Mouse (Mus musculus) forebrain, embryonic 11.5 days (tissue): ENCODE data around the gene Fam171a2. TPM values are rescaled to one million over a fixed set of nuclear protein-coding genes. Genes with fewer than 3 reads are reported as not detected.

Experiments
- ATAC-seq: fragments of 200-750 bp; cut with Nextera tagmentation; replicated peaks from 2 replicates; pipeline ENCODE4 v1.8.0; 2017; ENCODE audit warnings: moderate TSS enrichment; ENCODE audit not compliant: low FRiP score
- DNase-seq: peaks from one replicate; pipeline ENCODE4 v3.0.0-alpha.2; 2017; ENCODE audit warnings: low spot score
- H3K27ac ChIP-seq: fragments of 300-500 bp; sonication (generic); 2 replicates; pipeline ENCODE4 v1.5.1; 2014; ENCODE audit warnings: low read depth, low read length
- H3K27me3 ChIP-seq: fragments of 300-500 bp; sonication (generic); 2 replicates; pipeline ENCODE4 v1.6.1; 2014; ENCODE audit warnings: mild to moderate bottlenecking, low read length, mixed read lengths; ENCODE audit not compliant: control insufficient read depth, insufficient read depth
- H3K36me3 ChIP-seq: fragments of 300-500 bp; sonication (generic); 2 replicates; pipeline ENCODE4 v1.6.1; 2014; ENCODE audit warnings: mild to moderate bottlenecking, low read length, moderate library complexity, mixed read lengths; ENCODE audit not compliant: control insufficient read depth, insufficient read depth
- H3K4me1 ChIP-seq: fragments of 300-500 bp; sonication (generic); replicated peaks from 2 replicates; pipeline ENCODE4 v1.6.1; 2014; ENCODE audit warnings: low read length, mixed read lengths; ENCODE audit not compliant: control insufficient read depth, insufficient read depth
- H3K4me2 ChIP-seq: fragments of 300-500 bp; sonication (generic); 2 replicates; pipeline ENCODE4 v1.6.1; 2014; ENCODE audit warnings: low read depth, mild to moderate bottlenecking, low read length, moderate library complexity, mixed read lengths; ENCODE audit not compliant: severe bottlenecking
- H3K4me3 ChIP-seq: fragments of 300-500 bp; sonication (generic); 2 replicates; pipeline ENCODE4 v1.5.1; 2014; ENCODE audit warnings: low read depth, low read length
- H3K9ac ChIP-seq: fragments of 300-500 bp; sonication (generic); 2 replicates; pipeline ENCODE4 v1.6.1; 2014; ENCODE audit warnings: low read length
- H3K9me3 ChIP-seq: fragments of 300-500 bp; sonication (generic); 2 replicates; pipeline ENCODE4 v1.6.1; 2016; ENCODE audit warnings: low read length, mixed read lengths; ENCODE audit not compliant: control insufficient read depth
- WGBS: fragments of 180-500 bp; shearing (Covaris S2); extraction: QIAGEN DNeasy Blood & Tissue Kit; methylation state at CpG from one replicate; pipeline ENCODE4 v1.1.7; 2014; 5-methylcytosine and 5-hydroxymethylcytosine counted together
- polyA plus RNA-seq: library from polyadenylated mRNA; unstranded; fragments of >200 nt; fragmentation: Nextera tagmentation; extraction: Ambion mirVana; gene quantifications from 2 replicates; pipeline ENCODE4 v1.2.1, GENCODE M21; 2014

Fam171a2 gene
- polyA plus RNA-seq, 1 experiment from 2014 or later: 11.2 TPM

DNA sequence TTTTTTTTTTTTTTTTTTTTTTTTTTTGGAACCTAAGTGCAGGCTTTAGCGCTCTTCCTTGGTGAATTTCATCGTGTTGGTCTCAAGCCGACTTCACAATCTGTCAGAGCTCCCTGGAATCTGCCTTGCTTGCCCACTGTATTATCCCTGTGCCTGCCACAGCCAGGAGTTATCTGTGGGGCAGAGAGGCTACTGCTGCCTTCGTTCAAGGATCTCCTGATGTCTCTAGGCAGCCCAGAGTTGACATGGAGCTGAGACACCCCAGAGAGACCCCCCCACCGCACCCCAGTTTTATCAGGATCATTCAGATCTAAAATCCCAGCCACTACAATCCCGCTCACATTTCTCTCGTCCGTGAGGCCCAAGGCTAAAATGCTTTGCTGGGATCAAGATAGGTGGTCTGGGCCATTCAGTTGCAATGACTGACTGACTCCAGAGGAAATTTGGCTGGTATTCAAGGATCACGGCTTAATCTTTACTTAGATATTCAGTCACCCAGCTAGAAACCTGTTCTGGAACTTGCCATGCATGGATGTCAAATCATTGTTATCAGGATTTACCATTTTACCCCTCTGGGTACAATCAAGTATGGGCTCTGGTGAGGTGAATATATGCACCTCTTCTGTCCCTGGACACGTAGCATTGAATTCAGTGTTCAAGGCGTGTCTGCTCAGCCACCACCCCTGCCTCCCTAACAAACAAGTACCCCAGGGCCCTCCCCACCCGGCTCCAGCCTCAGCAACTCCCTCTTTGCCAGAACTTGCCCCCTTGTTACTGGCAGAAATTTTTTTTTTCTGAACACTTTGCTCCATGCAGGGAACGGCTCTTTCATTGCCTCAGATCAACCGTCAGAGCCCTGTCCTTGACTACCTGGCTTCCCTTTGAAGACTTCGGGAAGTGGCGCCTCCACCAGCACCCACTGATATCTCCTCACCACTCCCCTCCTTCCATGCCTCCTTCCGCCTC, 1.8 kb upstream of the Fam171a2 start:
- H3K36me3 ChIP-seq: no peaks in the 10 kb centered on the region
- H3K9ac ChIP-seq: no peak overlapping the region
- H3K9me3 ChIP-seq: no peaks in the 10 kb centered on the region
- no peak for ATAC-seq
- no peak overlapping the region for H3K4me3 ChIP-seq
- H3K27ac ChIP-seq: no peak overlapping the region
- H3K4me2 ChIP-seq: no peak overlapping the region
- peaks cover 6% of the 10 kb centered on the region; the same call in 1 of the 2 replicates for H3K27me3 ChIP-seq
- WGBS: 42% methylated on average over 17 of the region's 17 CpGs
- DNase-seq: no peak
- peaks cover 25% of the 10 kb centered on the region for H3K4me1 ChIP-seq

DNA sequence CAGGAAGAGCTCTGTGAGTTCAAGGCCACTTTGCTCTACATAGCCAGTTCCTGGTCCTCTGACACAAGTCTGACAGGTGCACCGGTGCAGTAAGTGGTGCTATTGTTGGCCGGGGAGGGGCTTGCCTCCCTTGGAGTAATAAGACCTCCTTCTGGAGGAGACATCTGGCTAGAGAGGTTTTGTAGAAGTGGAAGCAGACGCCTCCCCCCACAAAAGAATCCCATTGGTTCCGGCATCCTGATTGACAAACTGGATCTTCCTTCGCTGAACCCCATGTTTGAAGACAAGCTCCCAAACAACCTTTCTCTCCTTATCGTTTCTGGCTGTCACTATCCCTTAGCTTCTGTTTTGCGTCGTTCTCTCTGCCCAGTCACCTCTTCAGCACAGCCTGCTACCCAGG, 845 bp upstream of the Fam171a2 start:
- WGBS: 13% methylated on average over 8 of the region's 8 CpGs
- DNase-seq (no peak), ATAC-seq (no peak)
- H3K9me3 ChIP-seq: no peaks in the 10 kb centered on the region
- 0 out of 2 replicates have a peak, but pooled peaks cover 2% of the 10 kb centered on the region for H3K36me3 ChIP-seq
- no peak overlapping the region; the same call in 1 of the 2 replicates for H3K4me2 ChIP-seq
- no peak overlapping the region for H3K4me3 ChIP-seq
- peaks cover 25% of the 10 kb centered on the region for H3K4me1 ChIP-seq
- peaks cover 6% of the 10 kb centered on the region; the same call in 1 of the 2 replicates for H3K27me3 ChIP-seq
- H3K9ac ChIP-seq: no peak overlapping the region
- H3K27ac ChIP-seq: no peak overlapping the region

DNA sequence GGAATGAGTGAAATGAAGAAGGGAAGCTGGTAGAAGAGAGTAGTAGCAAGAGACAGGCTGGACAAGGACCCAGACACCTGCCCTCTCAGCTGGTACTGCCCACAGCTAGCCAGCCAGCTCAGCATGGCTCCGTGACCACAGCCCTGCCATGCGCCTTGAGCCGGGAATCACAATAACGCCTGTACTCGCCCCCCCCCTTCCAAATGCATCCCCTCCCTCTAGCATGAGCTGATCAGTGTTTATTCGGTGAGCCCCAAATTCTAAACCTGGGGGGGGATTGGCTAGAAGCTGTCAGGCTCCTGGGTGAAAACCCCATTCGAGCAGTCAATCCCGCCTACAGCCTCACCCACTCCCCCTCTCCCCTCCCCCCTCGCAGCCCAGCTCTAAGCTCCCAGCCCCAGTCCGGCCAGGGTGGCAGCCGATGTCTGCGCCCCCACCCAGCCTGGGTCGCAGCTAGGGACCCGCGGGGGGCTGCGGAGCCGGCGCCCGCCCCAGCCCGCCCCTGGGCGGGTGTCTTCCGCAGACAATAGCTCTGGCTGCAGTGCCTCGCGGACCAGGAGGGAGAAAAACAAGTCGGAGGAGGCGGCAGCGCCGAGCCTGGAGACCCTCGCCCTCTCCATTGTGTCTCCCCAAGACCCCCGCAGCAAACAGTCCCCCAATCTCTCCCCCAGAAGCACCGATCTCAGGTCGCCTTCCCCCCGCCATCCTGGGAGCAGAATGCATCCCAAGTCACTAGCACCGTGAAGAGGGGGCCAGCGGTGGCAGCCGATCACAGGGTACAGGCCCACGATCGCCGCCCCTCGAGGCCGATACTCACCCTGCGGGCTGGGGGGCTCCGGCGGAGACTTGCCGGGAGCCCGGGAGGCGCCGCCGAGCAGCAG, 661 bp downstream of the Fam171a2 start:
- DNase-seq (peak; percentile 85), ATAC-seq (peak; percentile 71)
- Histone ChIP-seq H3K4me3 (peak overlapping the region; percentile 93), H3K36me3 (peaks cover 4% of the 10 kb centered on the region; the same call in 1 of the 2 replicates), H3K4me1 (peaks cover 25% of the 10 kb centered on the region), H3K27ac (peak overlapping the region; percentile 93), H3K4me2 (peak overlapping the region; percentile 79), H3K9ac (peak overlapping the region; percentile 96), H3K9me3 (no peaks in the 10 kb centered on the region), H3K27me3 (peaks cover 6% of the 10 kb centered on the region; the same call in 1 of the 2 replicates)
- WGBS: under 1% methylated on average over 43 of the region's 49 CpGs

DNA sequence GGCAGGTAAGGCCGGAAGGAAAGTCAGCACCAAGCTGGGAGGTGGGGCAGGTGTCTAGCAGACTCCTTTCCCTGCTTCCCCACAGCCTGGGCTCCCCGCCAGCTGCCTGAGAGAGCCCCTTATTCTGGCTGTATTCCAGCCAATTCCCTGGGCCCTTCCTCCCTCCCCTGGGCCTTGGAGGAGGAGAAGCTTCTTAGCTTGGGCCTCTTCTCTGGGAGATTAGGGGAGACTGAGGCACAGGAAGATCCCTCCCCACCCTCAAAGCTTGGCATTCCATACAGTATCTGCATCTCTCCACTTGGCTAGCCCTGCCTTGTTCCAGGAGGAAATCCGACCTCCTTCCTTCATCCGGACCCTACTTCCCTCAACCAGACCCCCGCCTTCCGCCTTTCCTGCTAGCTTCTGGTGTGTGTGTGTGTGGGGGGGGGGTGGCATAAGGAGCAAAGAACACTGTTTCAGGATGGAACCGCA, 1.6 kb downstream of the Fam171a2 start:
- Histone ChIP-seq H3K27me3 (peaks cover 6% of the 10 kb centered on the region; the same call in 1 of the 2 replicates), H3K4me1 (peaks cover 25% of the 10 kb centered on the region), H3K4me3 (peak overlapping the region; percentile 93), H3K4me2 (peak overlapping the region; percentile 79), H3K36me3 (peaks cover 4% of the 10 kb centered on the region; the same call in 1 of the 2 replicates), H3K9ac (peak overlapping the region; percentile 96), H3K9me3 (no peaks in the 10 kb centered on the region), H3K27ac (no peak overlapping the region)
- no peak for ATAC-seq
- no peak for DNase-seq
- WGBS: 16% methylated on average over 7 of the region's 7 CpGs

DNA sequence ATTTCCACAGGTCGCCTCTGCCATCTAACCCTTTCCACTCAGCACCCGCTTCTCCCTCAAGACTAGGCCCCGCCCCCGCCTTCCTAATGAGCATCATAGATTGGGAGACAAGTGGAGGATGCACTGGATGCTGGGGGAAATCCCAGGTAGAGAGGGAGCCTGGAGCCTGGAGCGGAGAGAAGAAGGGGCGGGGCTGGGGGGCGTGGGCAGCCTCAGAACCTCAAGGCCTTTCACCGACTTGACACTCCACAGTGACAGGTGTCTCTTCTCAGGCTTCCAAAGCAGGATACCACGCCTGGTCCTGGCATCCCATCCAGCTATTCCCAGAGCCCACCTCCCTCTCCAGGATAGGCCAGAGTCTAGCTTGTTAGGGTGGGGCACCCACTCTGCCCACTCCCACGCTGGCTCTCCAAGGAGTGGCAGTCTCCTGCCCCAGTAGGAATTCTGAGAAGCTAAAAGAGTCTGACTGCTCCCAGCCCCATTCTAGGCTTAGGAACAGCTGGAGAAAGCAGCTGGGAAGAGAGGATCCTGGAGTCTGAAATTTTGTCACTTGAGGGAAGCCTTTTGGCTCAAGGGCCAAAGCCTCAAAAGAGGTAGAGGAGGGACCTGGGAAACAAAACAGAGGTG, 2.1 kb downstream of the Fam171a2 start:
- ATAC-seq (no peak), DNase-seq (no peak)
- 9% methylated on average over 10 of the region's 10 CpGs for WGBS
- H3K36me3 ChIP-seq: peaks cover 4% of the 10 kb centered on the region; the same call in 1 of the 2 replicates
- H3K9me3 ChIP-seq: no peaks in the 10 kb centered on the region
- 0 out of 2 replicates have a peak overlapping the region, but pooled peaks have one; percentile 9 for H3K9ac ChIP-seq
- peak overlapping the region; percentile 79 for H3K4me2 ChIP-seq
- H3K4me1 ChIP-seq: peaks cover 25% of the 10 kb centered on the region
- H3K27ac ChIP-seq: no peak overlapping the region
- H3K4me3 ChIP-seq: peak overlapping the region; percentile 93
- H3K27me3 ChIP-seq: peaks cover 6% of the 10 kb centered on the region; the same call in 1 of the 2 replicates

DNA sequence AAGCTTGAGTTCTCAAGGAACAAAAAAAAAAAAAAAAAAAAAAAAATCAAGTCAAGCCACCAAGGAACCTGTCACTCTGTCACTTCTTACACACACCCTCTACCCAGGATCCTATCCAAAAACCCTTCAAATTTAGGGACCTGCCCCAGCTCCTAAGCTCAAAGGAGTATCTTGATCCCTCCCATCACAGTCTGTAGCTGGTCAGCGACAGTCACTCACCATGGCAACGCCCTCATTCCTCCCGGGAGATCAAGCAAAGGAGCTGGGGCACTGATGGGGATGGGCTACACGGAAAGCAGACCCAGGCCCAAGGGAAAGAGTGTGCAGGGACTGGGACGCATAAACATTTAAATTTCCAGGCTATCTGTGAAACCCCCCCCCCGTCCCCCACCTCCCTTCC, 2.7 kb downstream of the Fam171a2 start:
- Histone ChIP-seq H3K4me2 (peak overlapping the region; percentile 79; the same call in 1 of the 2 replicates), H3K9me3 (no peaks in the 10 kb centered on the region), H3K36me3 (peaks cover 4% of the 10 kb centered on the region; the same call in 1 of the 2 replicates), H3K9ac (no peak overlapping the region), H3K4me3 (no peak overlapping the region), H3K27ac (no peak overlapping the region), H3K4me1 (peaks cover 25% of the 10 kb centered on the region), H3K27me3 (peaks cover 6% of the 10 kb centered on the region; the same call in 1 of the 2 replicates)
- WGBS: 6% methylated on average over 6 of the region's 6 CpGs
- no peak for DNase-seq
- ATAC-seq: no peak

DNA sequence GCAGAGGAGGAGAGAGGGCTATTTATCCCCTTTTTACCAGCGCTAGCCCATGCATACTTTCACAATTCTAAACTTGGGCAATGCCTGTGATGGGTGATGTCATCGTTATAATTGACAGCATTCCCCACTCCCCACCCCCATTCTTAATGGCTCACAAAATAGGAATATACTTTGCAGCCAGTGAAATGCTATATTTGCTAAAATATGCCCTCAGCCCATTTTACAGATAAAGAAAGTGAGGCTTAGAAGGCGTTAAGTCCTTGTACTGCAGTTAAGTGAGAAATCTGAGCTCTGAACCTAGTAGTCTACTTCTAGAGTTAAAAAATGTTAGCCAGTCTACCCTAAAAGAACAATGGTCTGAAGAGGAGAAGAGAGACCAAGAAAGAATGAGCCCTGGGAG, 3.2 kb downstream of the Fam171a2 start:
- no peak overlapping the region for H3K4me2 ChIP-seq
- peaks cover 25% of the 10 kb centered on the region for H3K4me1 ChIP-seq
- H3K9me3 ChIP-seq: no peaks in the 10 kb centered on the region
- H3K27ac ChIP-seq: no peak overlapping the region
- H3K9ac ChIP-seq: no peak overlapping the region
- peaks cover 4% of the 10 kb centered on the region for H3K36me3 ChIP-seq
- 72% methylated on average over 3 of the region's 3 CpGs for WGBS
- ATAC-seq (no peak), DNase-seq (no peak)
- no peak overlapping the region for H3K4me3 ChIP-seq
- H3K27me3 ChIP-seq: peaks cover 7% of the 10 kb centered on the region; the same call in 1 of the 2 replicates

DNA sequence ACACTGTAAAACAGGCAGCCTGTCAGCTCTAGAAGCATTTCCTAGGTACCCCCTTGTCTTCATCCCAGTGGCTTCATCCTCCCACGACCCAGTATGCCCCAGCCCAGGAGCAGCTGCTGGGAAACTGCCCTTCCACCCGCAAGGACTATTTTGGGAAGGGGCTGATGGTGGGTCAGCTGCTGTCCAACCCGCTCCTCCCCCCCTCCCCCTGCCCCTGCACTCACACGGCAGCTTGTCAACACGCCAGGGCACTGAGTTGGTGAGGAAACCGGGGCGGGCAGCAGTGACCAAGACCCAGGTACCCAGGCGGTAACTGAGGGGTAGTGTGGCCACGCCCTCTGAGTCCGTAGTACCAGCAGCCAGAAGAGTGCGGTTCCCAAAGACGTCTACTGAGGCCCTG, 3.7 kb downstream of the Fam171a2 start:
- Histone ChIP-seq H3K4me3 (no peak overlapping the region), H3K9me3 (no peaks in the 10 kb centered on the region), H3K9ac (no peak overlapping the region), H3K36me3 (peaks cover 4% of the 10 kb centered on the region), H3K4me1 (peaks cover 25% of the 10 kb centered on the region), H3K27me3 (peaks cover 9% of the 10 kb centered on the region), H3K4me2 (no peak overlapping the region), H3K27ac (no peak overlapping the region)
- 69% methylated on average over 12 of the region's 12 CpGs for WGBS
- no peak for DNase-seq
- ATAC-seq: no peak
